Mouse (Mus musculus): ENCODE measurements at regions not wholly inside any gene's neighbourhood (a gene's known extent, or its start where the extent isn't known, plus 50 kb on each side); places are given as distances from the start of the nearest gene placed in this dataset.
"Not testable (repeated sequence)": the region's sequence is repeated elsewhere in the genome, so short reads cannot be mapped to it uniquely, and the experiment has no call there.

DNA sequence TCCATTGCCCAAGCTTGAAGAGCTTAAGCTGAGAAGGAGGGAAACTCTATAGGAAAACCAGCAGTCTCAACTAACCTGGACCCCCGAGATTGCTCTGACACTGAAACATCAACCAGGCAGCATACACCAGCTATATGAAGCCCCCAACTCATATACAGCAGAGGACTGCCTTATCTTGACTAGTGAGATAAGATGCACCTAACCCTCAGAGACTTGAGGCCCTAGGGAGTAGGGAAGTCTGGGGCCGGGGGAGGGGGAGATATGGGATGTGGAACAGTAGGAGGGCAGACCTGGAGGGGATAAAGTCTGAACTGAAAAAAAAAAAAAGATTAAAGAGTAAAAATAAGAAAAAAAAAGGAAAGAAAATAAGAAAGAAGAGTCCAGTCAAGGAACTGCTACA, 540.5 kb upstream of the Pkdcc start:
- DNase-seq = no peak

DNA sequence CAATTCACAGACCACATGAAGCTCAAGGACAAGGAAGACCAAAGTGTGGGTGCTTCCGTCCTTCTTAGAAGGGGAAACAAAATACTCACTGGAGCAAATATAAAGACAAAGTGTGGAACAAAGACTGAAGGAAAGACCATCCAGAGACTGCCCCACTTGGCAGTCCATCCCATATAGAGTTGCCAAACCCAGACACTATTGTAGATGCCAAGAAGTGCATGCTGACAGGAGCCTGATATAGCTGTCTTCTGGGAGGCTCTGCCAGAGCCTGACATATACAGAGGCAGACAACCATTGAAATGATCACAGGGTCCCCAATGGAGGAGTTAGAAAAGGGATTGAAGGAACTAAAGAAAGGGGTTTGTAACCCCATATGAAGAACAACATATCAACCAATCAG, 548.5 kb upstream of the Pkdcc start:
- not testable (repeated sequence) for DNase-seq

DNA sequence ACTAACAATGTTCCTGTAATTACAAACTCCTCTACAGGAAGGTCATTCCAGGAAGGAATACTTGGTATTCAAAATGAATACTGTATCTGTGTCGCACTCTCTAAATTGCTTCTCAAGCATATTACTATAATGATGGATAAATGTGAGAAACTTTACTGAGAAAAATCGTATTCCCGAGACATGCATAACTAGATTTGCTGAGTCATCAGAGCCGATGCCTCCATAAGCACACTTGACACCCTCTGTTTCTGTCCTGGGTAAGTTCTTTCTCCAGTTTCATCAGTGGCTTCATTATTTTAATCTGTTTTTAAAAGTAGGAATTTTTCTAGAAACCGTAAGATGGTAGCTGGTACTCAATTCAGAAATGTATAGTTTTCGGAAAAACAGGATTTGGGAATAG, 550.7 kb upstream of the Pkdcc start:
- DNase-seq = no peak

DNA sequence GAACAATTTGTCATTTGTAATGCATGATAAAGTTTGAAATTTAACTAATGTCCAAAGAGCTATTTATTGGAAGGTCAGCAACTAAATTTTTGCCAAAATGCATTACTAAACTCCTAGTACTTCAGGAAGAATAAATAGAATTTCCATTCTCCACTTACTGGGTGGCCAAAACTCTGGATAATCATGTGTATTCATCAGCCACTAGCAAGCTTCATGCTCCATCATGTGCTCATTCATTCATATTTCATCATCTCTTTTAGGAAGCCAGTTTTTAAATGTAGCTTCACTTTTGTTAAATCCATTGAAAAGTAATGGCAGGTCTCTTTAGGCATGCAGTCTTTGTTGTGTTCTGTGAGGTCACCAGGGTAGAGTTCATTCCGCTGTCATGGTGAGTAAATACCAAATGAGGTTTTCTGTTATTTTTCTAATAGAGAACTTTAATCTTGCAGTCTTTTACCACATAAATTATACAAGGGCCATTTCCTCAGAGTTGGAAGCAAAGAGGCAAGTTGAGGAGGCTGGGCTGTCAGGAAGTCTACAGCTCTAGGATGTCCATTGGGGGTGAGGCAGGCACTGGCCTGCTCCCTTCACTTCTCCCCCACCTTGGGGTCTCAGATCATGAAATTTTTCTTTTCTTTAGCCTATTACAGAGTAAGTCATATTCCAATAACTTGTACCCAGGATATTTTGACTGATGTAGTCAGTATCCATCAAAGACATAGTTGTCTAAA, 578.5 kb upstream of the Pkdcc start:
- no peak for DNase-seq

DNA sequence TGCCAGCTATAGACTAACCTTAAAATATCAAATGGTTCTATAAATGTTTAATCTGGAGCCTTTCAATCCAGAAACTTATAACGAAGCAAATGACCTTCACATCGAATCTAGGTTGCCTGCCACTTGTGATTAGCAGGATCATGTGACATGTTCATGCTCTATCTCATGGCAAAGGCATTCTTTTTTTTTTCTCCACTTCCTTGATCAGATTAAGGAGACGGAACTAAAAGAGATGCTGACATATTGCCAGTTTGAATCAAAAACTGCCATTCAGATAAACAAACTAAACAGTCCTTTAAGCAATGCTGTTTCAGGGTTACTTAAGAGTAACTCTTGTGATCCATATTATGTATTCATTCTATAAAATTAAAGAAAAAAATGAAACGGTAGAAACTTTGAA, 579.2 kb upstream of the Pkdcc start:
- DNase-seq = no peak

DNA sequence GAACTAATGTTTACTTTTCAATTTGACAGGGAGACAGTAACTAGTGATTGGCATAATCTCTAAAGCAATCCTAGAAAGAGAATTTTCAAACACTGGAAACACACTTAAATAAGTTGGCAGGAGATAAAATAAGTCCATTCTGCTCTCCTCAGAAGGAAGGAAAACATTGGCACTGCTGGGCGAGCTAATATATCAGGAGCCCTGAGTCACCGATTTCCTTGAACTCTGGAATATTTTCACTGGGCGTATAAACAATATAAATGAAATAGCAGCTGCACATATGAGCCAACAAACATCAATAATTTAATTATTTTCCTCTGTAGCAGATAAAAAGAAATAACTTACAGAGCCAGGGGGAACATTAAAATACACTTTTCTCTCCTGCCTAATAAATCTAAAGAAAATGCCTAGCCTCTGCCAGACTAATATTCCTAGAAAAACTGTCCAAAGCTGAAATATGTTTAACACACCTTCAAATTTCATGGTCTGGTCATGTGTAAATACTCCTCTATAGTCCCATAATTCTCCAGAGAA, 608.4 kb upstream of the Pkdcc start:
- no peak for DNase-seq

DNA sequence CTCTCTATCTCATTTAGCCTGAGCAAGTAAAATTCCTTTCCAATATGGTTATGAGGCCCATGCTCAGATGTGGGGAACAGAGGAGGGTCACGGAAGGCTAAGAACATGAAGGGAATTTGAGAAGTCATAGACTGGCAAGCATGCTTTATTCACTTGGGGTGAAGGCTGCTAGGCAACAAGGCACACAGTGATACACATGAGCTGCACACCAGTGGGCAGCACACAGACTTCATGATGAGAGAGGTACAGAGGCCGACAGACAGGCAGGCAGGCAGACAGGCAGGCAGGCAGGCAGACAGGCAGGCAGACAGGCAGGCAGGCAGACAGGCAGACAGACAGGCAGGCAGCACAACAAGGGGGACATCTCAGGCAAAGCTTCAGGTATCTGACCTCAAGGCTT, 631.3 kb upstream of the Pkdcc start:
- DNase-seq = peak in 1 of 2 experiments; percentile 21

DNA sequence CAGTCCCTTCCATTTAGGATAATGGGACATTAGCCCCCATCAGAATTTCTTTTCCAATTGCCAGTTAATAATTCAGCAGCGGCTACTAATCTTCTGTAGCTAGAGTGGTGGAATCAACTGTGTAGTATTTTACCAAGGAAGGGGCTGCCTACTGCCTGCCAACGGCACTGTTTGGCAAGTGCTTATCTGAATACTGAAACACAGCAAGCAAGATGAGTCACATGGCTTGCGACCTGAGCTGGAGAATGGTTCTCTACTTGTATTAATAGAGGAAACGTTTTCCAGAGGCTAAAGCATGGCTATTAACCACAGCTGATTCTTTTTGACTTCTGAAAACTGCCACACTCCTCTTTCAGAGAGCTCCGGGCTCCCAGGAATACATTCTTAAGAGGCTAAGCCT, 681.6 kb upstream of the Pkdcc start:
- no peak for DNase-seq

DNA sequence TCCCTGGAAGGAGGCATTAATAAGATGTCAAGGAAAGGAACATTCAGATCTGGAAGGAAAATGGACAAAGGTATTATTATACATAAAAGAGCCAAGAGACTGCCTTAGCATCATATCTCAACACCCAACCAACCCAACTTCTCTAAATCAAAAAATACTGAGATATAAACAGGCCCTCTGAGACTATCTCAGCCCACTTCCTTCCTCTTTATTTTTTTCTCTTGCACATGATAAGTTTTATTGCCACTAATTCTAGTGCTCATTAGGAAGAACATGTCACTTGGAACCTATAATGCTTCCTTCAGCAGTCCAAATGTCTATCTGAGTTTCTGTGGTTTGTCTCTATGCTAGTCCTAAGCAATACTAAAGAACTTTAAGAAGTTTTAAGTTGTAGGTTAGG, 697.0 kb upstream of the Pkdcc start:
- DNase-seq = no peak

DNA sequence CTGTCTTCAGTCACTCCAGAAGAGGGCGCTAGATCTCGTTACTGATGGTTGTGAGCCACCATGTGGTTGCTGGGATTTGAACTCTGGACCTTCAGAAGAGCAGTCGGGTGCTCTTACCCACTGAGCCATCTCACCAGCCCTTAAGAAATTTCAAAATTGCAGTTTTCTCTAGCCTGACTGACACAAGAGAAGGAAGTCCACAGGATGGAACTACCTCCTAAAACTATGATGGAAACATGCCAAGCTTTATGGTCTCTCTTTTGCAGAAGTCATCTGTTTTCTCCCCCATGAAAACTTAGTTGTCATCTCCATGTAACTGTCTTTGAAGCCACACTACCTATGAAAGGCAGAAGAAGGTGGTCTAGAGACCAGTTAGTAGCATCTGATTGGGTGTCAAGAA, 698.2 kb upstream of the Pkdcc start:
- no peak for DNase-seq

DNA sequence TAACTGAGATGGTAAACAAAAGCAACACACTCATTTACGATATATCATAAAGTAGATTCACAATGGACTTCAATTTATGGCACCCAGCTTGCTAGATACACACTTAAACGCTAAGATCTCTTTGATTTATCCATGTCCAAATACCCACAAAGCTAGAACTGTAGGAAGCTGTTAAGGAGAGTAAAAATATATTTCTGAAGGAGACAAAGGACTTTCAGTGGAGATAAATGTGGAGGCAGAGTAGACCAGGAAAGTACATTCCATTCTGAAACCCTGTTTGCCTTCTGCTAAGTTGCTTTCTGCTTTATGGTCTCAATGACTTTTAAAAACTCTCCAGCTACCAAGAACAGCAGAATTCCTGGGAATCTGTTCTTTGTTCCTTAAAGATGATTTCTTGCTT, 701.3 kb upstream of the Pkdcc start:
- DNase-seq = no peak

DNA sequence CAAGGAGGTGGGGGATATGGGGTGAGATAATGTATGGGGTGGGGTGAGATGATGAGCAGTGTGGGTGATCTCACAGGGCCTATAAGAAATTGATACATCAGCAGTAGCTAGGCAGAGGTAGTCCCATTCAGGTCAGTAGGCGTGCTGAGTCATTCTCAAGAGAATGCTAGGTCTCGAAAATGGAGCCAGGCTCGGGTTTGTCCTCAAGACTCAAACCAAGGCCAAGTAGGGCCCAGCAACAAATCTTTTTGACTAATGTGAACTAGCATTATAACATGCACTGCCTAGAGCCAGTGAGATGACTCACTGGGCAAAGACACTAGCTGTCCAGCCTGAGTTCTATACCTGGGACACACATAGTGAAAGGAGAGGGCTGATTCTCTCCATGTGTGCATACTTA, 710.8 kb upstream of the Pkdcc start:
- DNase-seq = no peak

DNA sequence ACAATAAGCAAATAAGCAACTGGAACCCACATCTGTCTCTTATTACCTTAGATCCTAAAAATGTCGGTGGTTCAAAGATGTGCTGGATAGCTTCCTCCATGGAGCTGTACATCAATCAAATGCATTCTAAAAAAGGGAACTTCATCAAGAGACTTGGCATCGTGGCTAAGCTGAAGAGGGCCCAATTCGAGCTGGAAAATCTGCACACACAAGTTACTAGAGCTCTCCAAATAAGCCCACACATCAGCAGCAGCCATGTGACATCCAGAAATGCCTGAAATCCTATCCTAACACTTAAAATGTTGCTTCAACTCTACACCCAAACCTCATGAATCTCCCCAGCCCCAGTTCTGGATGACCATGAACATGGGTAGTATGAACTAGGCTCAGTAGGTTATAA, 729.5 kb upstream of the Pkdcc start:
- no peak for DNase-seq

DNA sequence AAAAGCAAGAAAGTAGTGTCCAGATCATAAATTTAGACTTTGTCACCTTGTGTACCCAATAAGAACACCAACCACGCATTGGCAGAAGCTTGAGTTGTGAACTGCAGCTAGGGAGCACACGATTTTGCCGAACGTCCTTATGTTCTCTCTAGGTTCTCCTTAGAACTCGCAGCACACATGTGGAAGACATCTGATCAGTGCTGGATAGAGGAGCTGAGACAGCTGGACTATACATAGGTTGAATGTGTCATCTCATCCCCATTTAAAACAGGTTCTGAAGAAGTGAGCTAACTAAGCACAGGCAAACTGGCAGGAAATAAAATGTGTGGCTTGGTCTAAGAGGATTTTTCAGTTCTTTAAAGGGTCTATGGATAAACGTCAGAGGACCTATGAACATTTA, 730.5 kb upstream of the Pkdcc start:
- DNase-seq = no peak

DNA sequence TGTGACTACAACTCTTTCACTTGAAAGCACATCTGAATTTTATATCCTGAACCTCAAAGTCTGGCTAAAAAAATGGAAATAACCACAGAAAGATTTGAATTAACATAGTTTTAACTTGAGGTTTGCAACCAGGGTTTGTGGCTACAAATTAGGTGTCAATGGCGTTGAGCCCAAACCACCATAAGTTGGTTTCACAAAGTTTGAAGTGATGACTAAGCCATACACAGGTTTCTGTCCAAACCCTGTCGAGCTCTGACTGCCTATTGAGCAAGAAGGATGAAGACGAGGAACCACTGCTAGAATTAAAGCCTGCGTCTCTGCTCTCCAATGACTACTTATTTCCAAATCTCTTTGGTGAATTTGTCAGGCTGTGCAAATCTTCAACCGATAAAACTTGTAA, 719.8 kb upstream of the Slc8a1 start:
- no peak for DNase-seq

DNA sequence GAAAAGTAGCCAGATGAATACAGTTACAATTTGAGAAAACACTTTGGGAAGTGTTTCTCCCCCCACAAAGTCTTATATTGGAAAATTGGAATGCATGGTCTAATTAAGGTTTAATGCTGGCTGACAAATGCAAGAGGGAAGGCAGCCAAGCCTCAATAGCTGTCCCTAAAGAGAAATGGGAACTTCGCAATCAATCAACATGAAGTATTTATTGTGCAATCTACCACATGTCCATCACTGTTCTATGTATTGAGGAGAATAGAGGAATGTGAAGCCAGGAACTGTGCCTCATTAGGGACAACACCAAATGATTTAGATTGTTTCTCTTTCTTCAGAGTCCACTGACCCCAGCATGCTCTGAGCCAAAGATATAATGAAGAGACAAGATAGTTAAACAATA, 715.7 kb upstream of the Slc8a1 start:
- no peak for DNase-seq

DNA sequence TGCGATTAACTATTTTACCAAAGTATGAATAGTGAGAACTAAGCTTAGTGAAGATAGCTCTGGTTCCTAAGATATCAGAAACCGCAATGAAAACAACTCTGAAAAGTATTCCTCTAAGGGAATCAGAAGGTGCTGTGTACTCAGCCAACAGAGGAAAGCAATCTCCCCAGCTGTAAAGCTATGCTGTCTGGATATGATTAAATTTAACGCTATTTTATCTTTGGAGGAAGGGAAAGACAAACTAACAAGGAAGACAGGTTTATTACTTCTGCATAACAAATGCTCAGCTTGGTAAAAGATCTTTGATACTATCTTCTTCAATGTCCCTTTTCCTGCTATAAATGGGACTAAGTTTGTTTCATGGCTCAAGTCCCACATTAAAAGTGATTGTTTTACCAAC, 700.9 kb upstream of the Slc8a1 start:
- DNase-seq = no peak

DNA sequence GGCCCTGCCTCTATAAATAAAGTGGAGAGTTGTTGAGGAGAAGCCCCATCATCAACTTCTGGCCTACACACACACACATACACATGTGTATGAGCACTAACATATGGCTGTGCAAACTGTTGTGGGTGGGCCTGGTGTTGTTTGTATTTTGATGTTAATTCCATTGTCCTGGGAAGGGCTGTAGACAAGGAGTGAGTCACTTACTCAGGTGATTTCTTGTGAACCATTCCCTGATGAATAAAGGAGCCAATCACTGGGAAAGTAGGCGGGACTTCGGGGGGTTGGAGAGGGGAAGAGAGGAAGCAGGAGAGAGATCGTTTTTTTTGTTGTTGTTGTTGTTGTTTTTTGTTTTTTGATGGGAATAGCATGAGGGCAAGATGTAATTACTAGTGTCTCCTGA, 699.0 kb upstream of the Slc8a1 start:
- no peak for DNase-seq

DNA sequence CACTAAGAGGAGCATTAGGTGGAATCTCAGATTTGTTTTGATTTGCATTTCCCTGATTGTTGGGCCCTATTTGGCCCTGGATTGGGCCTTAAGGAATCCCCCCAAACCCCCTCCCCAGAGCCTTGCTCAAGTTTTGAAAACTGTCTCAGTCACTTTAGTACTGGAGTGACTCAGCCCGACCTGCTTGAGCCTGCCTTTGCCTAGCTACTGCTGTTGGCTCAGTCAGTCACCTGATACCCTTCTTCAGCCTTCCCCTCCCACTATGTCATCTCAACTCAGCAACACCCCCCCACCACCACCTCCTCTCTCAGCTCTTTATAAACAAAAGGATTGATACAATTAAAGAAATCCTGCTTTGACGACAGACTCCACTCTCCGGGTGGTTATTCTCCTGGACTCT, 694.5 kb upstream of the Slc8a1 start:
- no peak for DNase-seq

DNA sequence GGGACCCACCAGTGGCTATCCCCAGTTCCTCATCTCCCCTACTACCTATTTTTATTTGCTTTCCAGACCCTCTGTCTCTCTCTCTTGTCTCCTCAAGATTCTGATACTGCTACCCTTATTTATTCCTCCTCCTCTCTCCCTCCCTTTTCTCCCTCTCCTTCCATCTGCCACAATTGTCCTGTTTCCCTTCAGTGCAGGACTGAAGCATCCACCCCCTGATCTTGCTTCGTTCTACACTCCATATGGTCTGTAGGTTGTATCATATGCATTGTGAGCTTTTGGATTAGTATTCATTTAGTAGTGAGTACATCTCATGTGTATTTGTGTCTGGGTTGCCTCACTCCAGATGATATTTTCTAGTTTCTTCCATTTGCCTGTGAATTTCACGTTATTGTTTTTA, 670.1 kb upstream of the Slc8a1 start:
- no peak for DNase-seq

DNA sequence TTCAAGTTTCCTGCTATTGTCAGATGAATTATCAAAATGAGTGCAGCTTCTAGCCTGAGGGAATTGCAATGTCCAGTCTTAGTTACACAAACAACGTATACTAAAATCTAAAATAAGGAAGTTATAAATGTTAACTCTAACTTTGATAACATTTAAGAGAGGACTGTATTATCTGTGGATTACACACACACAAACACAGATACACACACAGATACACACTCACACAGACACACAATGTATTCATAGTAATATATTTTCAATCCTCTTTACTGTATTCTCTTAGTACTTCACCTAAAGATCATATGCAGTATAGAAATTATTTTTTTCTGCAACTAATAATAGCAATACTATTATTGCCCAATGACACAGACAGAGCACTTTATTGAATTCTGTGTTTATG, 661.2 kb upstream of the Slc8a1 start:
- DNase-seq = no peak

DNA sequence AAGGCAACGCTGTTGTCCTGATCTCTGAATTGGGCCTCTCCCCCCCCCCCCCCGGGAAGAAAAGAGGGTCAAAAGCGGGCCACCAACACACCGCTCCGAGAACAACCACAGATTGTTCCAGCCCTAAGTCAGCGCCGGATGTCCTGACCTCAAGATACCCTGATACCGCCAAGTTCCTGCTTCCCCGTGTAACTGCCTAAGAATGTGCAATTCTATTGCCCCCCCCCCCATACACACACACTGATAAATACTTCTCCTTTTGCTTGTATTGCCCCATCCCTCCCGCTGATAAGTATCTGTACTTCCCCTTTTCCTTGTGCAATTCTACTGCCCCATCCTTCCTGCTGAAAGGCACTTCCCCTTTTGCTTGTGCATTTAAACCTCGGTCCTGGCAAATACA, 641.2 kb upstream of the Slc8a1 start:
- not testable (repeated sequence) for DNase-seq

DNA sequence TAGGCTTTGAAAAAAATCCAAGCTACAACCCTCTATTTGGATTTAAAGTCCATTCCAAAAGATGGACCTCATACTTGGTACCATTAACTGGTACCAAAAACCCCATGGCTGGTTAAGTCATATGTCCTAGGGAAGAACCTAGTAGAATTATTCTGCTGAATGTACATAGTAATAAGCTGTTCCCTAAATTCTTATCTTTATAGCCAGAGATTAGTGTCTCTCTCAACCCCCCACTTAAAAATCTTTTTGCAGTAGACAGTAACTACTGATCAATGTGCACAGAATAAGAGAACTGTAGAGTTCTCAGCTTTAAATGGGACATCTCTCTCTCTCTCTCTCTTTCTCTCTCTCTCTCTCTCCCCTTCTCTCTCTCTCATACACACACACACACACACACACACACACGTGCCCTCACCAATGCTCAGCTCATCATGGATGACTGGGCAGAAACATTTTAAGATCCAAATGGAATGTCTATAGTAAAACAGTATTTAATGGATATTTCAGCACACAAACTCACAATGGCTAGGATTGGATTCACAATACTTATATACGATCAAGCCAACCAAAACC, 640.2 kb upstream of the Slc8a1 start:
- no peak for DNase-seq

DNA sequence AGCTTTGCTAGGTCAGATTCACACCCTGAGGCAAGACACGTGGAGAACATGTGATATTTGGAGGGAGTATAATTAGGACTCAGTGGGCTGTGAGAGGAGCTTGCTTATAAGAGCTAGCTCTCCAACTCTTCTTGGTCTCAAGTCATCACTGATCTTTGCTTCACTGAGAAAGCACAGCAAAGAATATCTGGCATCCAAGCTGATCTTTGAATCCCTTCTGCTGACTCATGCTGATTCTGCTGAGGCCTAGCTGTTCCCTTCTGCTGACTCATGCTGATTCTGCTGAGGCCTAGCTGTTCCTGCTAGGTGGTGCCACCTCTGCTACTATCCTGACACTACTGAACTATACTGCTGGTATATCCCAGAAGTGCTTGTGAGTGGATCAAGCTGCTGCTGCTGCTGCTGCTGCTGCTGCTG, 639.0 kb upstream of the Slc8a1 start:
- no peak for DNase-seq

DNA sequence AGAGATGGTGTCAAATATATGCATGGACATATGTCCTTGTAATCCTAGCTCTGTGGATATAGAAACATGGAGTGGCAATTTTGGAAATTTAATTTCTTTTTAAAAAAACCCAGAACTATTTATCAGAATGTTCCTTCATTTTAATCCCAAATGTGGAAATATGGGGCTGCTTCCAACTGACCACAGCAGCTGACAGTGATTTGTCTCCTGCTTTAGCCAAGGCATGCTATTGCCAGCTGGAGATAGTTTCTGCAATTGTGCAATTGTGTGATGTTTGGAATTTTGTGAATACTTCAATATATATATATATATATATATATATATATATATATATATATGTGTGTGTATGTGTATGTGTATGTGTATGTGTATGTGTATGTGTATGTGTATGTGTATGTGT, 629.7 kb upstream of the Slc8a1 start:
- DNase-seq = no peak

Data from kidney, postnatal 25 days (tissue).